Mouse (Mus musculus) stomach, embryonic 15.5 days (tissue): ENCODE measurements around the gene Slc4a1. TPM values are rescaled to one million over a fixed set of nuclear protein-coding genes. Genes with fewer than 3 reads are reported as not detected.
A peak's percentile ranks its signal among the peaks of the same experiment; 100 is the strongest.

Experiments used
- ATAC-seq: fragments of 200-750 bp; cut with Nextera tagmentation; 2 replicates; pipeline ENCODE4 v1.8.0; 2017; ENCODE audit warnings: low read depth, moderate number of reproducible peaks, moderate TSS enrichment; ENCODE audit not compliant: insufficient read depth, low FRiP score
- H3K27ac ChIP-seq: fragments of 300-500 bp; sonication (generic); 2 replicates; pipeline ENCODE4 v1.5.1; 2015; ENCODE audit warnings: mild to moderate bottlenecking, inconsistent platforms
- H3K27me3 ChIP-seq: fragments of 300-500 bp; sonication (generic); replicated peaks from 2 replicates; pipeline ENCODE4 v1.6.1; 2015; ENCODE audit warnings: inconsistent platforms
- H3K36me3 ChIP-seq: fragments of 300-500 bp; sonication (generic); 2 replicates; pipeline ENCODE4 v1.6.1; 2015; ENCODE audit warnings: inconsistent platforms
- H3K4me1 ChIP-seq: fragments of 300-500 bp; sonication (generic); 2 replicates; pipeline ENCODE4 v1.6.1; 2015; ENCODE audit warnings: inconsistent platforms
- H3K4me2 ChIP-seq: fragments of 300-500 bp; sonication (generic); 2 replicates; pipeline ENCODE4 v1.6.1; 2015; ENCODE audit warnings: mild to moderate bottlenecking, inconsistent platforms
- H3K4me3 ChIP-seq: fragments of 300-500 bp; sonication (generic); replicated peaks from 2 replicates; pipeline ENCODE4 v1.5.1; 2015; ENCODE audit warnings: inconsistent platforms
- H3K9ac ChIP-seq: fragments of 300-500 bp; sonication (generic); 2 replicates; pipeline ENCODE4 v1.6.1; 2015; ENCODE audit warnings: inconsistent platforms
- H3K9me3 ChIP-seq: fragments of 300-500 bp; sonication (generic); 2 replicates; pipeline ENCODE4 v1.6.1; 2016; ENCODE audit warnings: inconsistent platforms
- WGBS: fragments of 180-500 bp; shearing (Covaris S2); methylation state at CpG from one replicate; pipeline ENCODE4 v1.1.7; 2015; 5-methylcytosine and 5-hydroxymethylcytosine counted together
- polyA plus RNA-seq: library from polyadenylated mRNA; unstranded; fragments of >200 nt; fragmentation: Nextera tagmentation; extraction: Ambion mirVana; gene quantifications from 2 replicates; pipeline ENCODE4 v1.2.1, GENCODE M21; 2015

The Slc4a1 gene
- polyA plus RNA-seq, 1 experiment from 2014 or later, result 68.8 TPM

- H3K27me3 ChIP-seq, result no peaks in the 10 kb centered on the region
- no peak overlapping the region for H3K9ac ChIP-seq
- ATAC-seq, result no peak
- H3K4me3 ChIP-seq, result no peak overlapping the region
- H3K27ac ChIP-seq, result no peak overlapping the region
- peaks cover 3% of the 10 kb centered on the region; the same call in 1 of the 2 replicates for H3K4me1 ChIP-seq
- WGBS, result 33% methylated on average over 4 of the region's 4 CpGs
- H3K4me2 ChIP-seq, result no peak overlapping the region
- no peaks in the 10 kb centered on the region for H3K9me3 ChIP-seq
- no peaks in the 10 kb centered on the region for H3K36me3 ChIP-seq
Measured at GRCm38 (mm10) chr11:102381341-102382100, 15.5 kb upstream of the Slc4a1 start.

GRCm38 (mm10) chr11:102380091-102380490 is 14.1 kb upstream of the Slc4a1 start:
- Histone ChIP-seq H3K27me3 (no peaks in the 10 kb centered on the region), H3K27ac (no peak overlapping the region), H3K9ac (no peak overlapping the region), H3K4me1 (peaks cover 18% of the 10 kb centered on the region), H3K4me2 (no peak overlapping the region), H3K9me3 (no peaks in the 10 kb centered on the region), H3K36me3 (no peaks in the 10 kb centered on the region), H3K4me3 (no peak overlapping the region)
- no peak for ATAC-seq
- WGBS, result 75% methylated on average over 5 of the region's 5 CpGs

GRCm38 (mm10) chr11:102377186-102377585 is 11.2 kb upstream of the Slc4a1 start:
- 63% methylated on average over 12 of the region's 12 CpGs for WGBS
- H3K36me3 ChIP-seq, result no peaks in the 10 kb centered on the region
- no peak for ATAC-seq
- no peak overlapping the region for H3K27ac ChIP-seq
- no peak overlapping the region for H3K4me2 ChIP-seq
- H3K4me1 ChIP-seq, result peaks cover 21% of the 10 kb centered on the region
- no peak overlapping the region for H3K9ac ChIP-seq
- no peak overlapping the region for H3K4me3 ChIP-seq
- no peaks in the 10 kb centered on the region for H3K9me3 ChIP-seq
- H3K27me3 ChIP-seq, result no peaks in the 10 kb centered on the region

GRCm38 (mm10) chr11:102376196-102376835 is 10.3 kb upstream of the Slc4a1 start:
- Histone ChIP-seq H3K4me1 (peaks cover 21% of the 10 kb centered on the region), H3K9me3 (no peaks in the 10 kb centered on the region), H3K4me2 (peak overlapping the region; percentile 51), H3K9ac (no peak overlapping the region), H3K36me3 (no peaks in the 10 kb centered on the region), H3K27ac (0 out of 2 replicates have a peak overlapping the region, but pooled peaks have one; percentile 66), H3K4me3 (0 out of 2 replicates have a peak overlapping the region, but pooled peaks have one; percentile 21), H3K27me3 (no peaks in the 10 kb centered on the region)
- 14% methylated on average over 8 of the region's 8 CpGs for WGBS
- no peak for ATAC-seq

GRCm38 (mm10) chr11:102375196-102376173 is 9.5 kb upstream of the Slc4a1 start:
- H3K27ac ChIP-seq, result peak overlapping the region; percentile 66
- H3K36me3 ChIP-seq, result no peaks in the 10 kb centered on the region
- no peaks in the 10 kb centered on the region for H3K27me3 ChIP-seq
- H3K9me3 ChIP-seq, result no peaks in the 10 kb centered on the region
- WGBS, result 6% methylated on average over 23 of the region's 23 CpGs
- H3K4me1 ChIP-seq, result peaks cover 21% of the 10 kb centered on the region
- H3K4me2 ChIP-seq, result peak overlapping the region; percentile 51
- ATAC-seq, result peak; percentile 89
- no peak overlapping the region for H3K9ac ChIP-seq
- peak overlapping the region; percentile 21; the same call in 1 of the 2 replicates for H3K4me3 ChIP-seq

GRCm38 (mm10) chr11:102374108-102374725 is 8.2 kb upstream of the Slc4a1 start:
- peaks cover 21% of the 10 kb centered on the region for H3K4me1 ChIP-seq
- 78% methylated on average over 7 of the region's 7 CpGs for WGBS

GRCm38 (mm10) chr11:102373646-102374045 is 7.6 kb upstream of the Slc4a1 start:
- peaks cover 21% of the 10 kb centered on the region for H3K4me1 ChIP-seq
- H3K9ac ChIP-seq, result no peak overlapping the region
- no peak overlapping the region for H3K4me3 ChIP-seq
- no peaks in the 10 kb centered on the region for H3K9me3 ChIP-seq
- no peak for ATAC-seq
- no peak overlapping the region for H3K27ac ChIP-seq
- H3K36me3 ChIP-seq, result no peaks in the 10 kb centered on the region
- 36% methylated on average over 2 of the region's 2 CpGs for WGBS
- H3K4me2 ChIP-seq, result no peak overlapping the region
- H3K27me3 ChIP-seq, result no peaks in the 10 kb centered on the region

More at GRCm38 (mm10) chr11:102374108-102374725, 8.2 kb upstream of the Slc4a1 start:
- no peaks in the 10 kb centered on the region for H3K36me3 ChIP-seq
- no peak overlapping the region for H3K9ac ChIP-seq
- no peaks in the 10 kb centered on the region for H3K27me3 ChIP-seq
- no peak overlapping the region for H3K27ac ChIP-seq
- H3K9me3 ChIP-seq, result no peaks in the 10 kb centered on the region
- no peak overlapping the region for H3K4me3 ChIP-seq
- no peak for ATAC-seq
- no peak overlapping the region for H3K4me2 ChIP-seq

GRCm38 (mm10) chr11:102372936-102373335 is 6.9 kb upstream of the Slc4a1 start:
- Histone ChIP-seq H3K4me2 (no peak overlapping the region), H3K9ac (no peak overlapping the region), H3K4me1 (peaks cover 21% of the 10 kb centered on the region), H3K27ac (no peak overlapping the region), H3K9me3 (no peaks in the 10 kb centered on the region), H3K27me3 (no peaks in the 10 kb centered on the region), H3K4me3 (no peak overlapping the region), H3K36me3 (no peaks in the 10 kb centered on the region)
- WGBS, result 44% methylated on average over 14 of the region's 14 CpGs
- ATAC-seq, result no peak; the same call in 1 of the 2 replicates

- H3K9ac ChIP-seq, result no peak overlapping the region
- no peak overlapping the region for H3K4me3 ChIP-seq
- no peak for ATAC-seq
- 86% methylated on average over 12 of the region's 12 CpGs for WGBS
- no peak overlapping the region for H3K4me2 ChIP-seq
- H3K36me3 ChIP-seq, result no peaks in the 10 kb centered on the region
- peaks cover 21% of the 10 kb centered on the region for H3K4me1 ChIP-seq
- H3K9me3 ChIP-seq, result no peaks in the 10 kb centered on the region
- H3K27ac ChIP-seq, result no peak overlapping the region
- H3K27me3 ChIP-seq, result no peaks in the 10 kb centered on the region
Measured at GRCm38 (mm10) chr11:102371926-102372685, 6.1 kb upstream of the Slc4a1 start.

- H3K36me3 ChIP-seq, result no peaks in the 10 kb centered on the region
- WGBS, result 45% methylated on average over 7 of the region's 7 CpGs
Measured at GRCm38 (mm10) chr11:102370285-102370684, 4.3 kb upstream of the Slc4a1 start.

GRCm38 (mm10) chr11:102369263-102369662 is 3.3 kb upstream of the Slc4a1 start:
- no peaks in the 10 kb centered on the region for H3K4me1 ChIP-seq
- WGBS, result 64% methylated on average over 4 of the region's 4 CpGs
- no peaks in the 10 kb centered on the region for H3K36me3 ChIP-seq
- H3K27me3 ChIP-seq, result no peaks in the 10 kb centered on the region
- H3K9ac ChIP-seq, result no peak overlapping the region
- H3K4me2 ChIP-seq, result no peak overlapping the region
- no peaks in the 10 kb centered on the region for H3K9me3 ChIP-seq
- no peak overlapping the region for H3K4me3 ChIP-seq
- no peak for ATAC-seq
- no peak overlapping the region for H3K27ac ChIP-seq

More at GRCm38 (mm10) chr11:102370285-102370684, 4.3 kb upstream of the Slc4a1 start:
- no peak overlapping the region for H3K9ac ChIP-seq
- no peak overlapping the region for H3K4me2 ChIP-seq
- H3K27ac ChIP-seq, result no peak overlapping the region
- peaks cover 6% of the 10 kb centered on the region for H3K4me1 ChIP-seq
- H3K27me3 ChIP-seq, result no peaks in the 10 kb centered on the region
- ATAC-seq, result no peak
- no peaks in the 10 kb centered on the region for H3K9me3 ChIP-seq
- no peak overlapping the region for H3K4me3 ChIP-seq
